In the genomic region with DNA sequence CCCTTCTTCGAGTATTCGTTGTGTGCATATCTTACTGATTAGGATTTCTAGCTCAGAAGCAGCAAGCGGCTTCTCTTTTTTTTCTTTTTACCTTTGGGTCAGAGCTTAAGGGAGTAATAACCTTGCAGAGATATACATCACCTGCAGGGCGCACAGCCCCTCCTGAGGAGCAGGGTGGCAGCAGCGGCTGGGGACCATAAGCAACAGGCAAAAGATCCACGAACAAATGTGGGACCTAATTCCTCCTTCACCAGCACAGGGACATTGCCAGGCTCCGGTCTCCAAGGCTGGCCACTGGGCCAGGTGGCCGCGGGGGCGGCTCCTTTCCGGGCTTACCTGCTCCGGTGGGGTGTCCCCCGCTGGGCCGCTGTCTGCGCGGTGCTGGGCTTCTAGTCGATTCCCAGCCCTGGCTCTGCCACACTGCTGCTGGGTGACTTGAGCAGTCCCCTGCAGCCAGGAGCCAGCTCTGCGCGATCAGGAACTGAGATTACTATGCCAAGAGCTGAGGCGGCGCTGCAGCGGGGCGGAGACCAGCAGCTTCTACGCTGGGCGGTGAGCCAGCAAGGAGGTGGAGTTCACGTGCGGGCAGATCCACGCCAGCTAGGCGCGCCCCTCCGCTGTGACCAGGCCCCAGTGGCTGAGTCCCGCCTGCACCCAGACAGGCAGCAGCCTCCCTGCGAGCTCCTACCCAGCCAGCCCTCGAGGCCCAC, we compare ENCODE assay signal across 8 mouse cellular contexts. TPM values are rescaled to one million over a fixed set of nuclear protein-coding genes. Genes with fewer than 3 reads are reported as not detected.
DNase-seq lines count a peak whose midpoint lies in the region; ATAC-seq lines count a peak whose summit lies in the region.

A gene (minus strand): TSS at position 471 of the 710 bp plus-strand sequence.

- peak within 1 kb of the TSS; percentile 69 for H3K9ac ChIP-seq in intestine, embryonic 15.5 days

- H3K4me3 ChIP-seq in embryonic facial prominence, embryonic 10.5 days: peak within 1 kb of the TSS; percentile 66
- H3K4me3 ChIP-seq in intestine, embryonic 15.5 days (replicated peaks): peak within 1 kb of the TSS; percentile 49

- H3K27ac ChIP-seq in embryonic facial prominence, embryonic 10.5 days (replicated peaks): peak within 1 kb of the TSS; percentile 81
- H3K27ac ChIP-seq in intestine, embryonic 15.5 days: peak within 1 kb of the TSS; percentile 91

- peaks cover 11% of the 10 kb centered on the region for H3K4me1 ChIP-seq in embryonic facial prominence, embryonic 10.5 days
- H3K4me1 ChIP-seq in intestine, embryonic 15.5 days (replicated peaks): 0 out of 2 replicates have a peak, but pooled peaks cover 4% of the 10 kb centered on the region

- peak within 1 kb of the TSS; percentile 78 for H3K4me2 ChIP-seq in intestine, embryonic 15.5 days (replicated peaks)

- no peaks in the 10 kb centered on the region for H3K36me3 ChIP-seq in embryonic facial prominence, embryonic 10.5 days (replicated peaks)
- no peaks in the 10 kb centered on the region for H3K36me3 ChIP-seq in intestine, embryonic 15.5 days

- H3K9me3 ChIP-seq in embryonic facial prominence, embryonic 10.5 days: no peaks in the 10 kb centered on the region
- no peaks in the 10 kb centered on the region for H3K9me3 ChIP-seq in intestine, embryonic 15.5 days

- peak; percentile 97 for ATAC-seq in intestine, embryonic 15.5 days

- DNase-seq in adrenal gland, postnatal 10 days: peak; percentile 93
- peak; percentile 78 for DNase-seq in embryonic facial prominence, embryonic 10.5 days (ENCODE audit: low spot score)
- DNase-seq in gastrocnemius, postnatal 4 days (ENCODE audit: low spot score in 2 of 2): peak; percentile 54 to 79
- peak; percentile 81 to 87 for DNase-seq in left cerebral cortex, postnatal 25 days (ENCODE audit: low spot score in 2 of 2)
- DNase-seq in mesoderm, embryonic 11.5 days (ENCODE audit: low read depth, low spot score): peak; percentile 65
- peak; percentile 83 for DNase-seq in right cerebral cortex, postnatal 14 days
- peak; percentile 73 for DNase-seq in urinary bladder, postnatal 25 days (ENCODE audit: low spot score)

- intact Hi-C loops in left cerebral cortex, postnatal 25 days (cut with DNase I): loop anchor here (5.0 kb wide), 1 partner anchor 179 kb away; no protein-coding TSS in a partner anchor

- 8% methylated on average over 34 of the region's 34 CpGs for WGBS in embryonic facial prominence, embryonic 10.5 days
- WGBS in intestine, embryonic 15.5 days: 6% methylated on average over 34 of the region's 34 CpGs

- H3K27me3 ChIP-seq in embryonic facial prominence, embryonic 10.5 days (replicated peaks; ENCODE audit: low read depth, poor library complexity, severe bottlenecking): peaks cover 8% of the 10 kb centered on the region; the same call in 1 of the 2 replicates
- no peaks in the 10 kb centered on the region for H3K27me3 ChIP-seq in intestine, embryonic 15.5 days (replicated peaks)

RNA-seq across cellular contexts. Expression of the gene that starts here (rescaled TPM):
- total RNA-seq in adrenal gland, postnatal 10 days (2021): 1 to 10 TPM; 5.4 to 5.8 TPM
- 0.15 and 0.16 TPM in 2 replicates for polyA plus RNA-seq in embryonic facial prominence, embryonic 10.5 days (2016; fragmentation: Nextera tagmentation; extraction: Ambion mirVana)
- total RNA-seq in gastrocnemius, postnatal 4 days (2021): 1 to 10 TPM in 1 of 2 experiments, under 1 TPM in 1; 0.91 to 1.6 TPM
- polyA plus RNA-seq in intestine, embryonic 15.5 days (2015; fragmentation: Nextera tagmentation; extraction: Ambion mirVana): 6.5 and 6.8 TPM in 2 replicates
- total RNA-seq in left cerebral cortex, postnatal 25 days (2021): 10 to 100 TPM in 1 of 2 experiments, 1 to 10 TPM in 1; 8.1 to 18.0 TPM

Comparison
In these comparisons a context has a peak if more than half of its experiments do, and no peak if none do; other contexts are left out.
1. Peak in every context shown above with its lines: DNase-seq, ATAC-seq, H3K4me3 ChIP-seq and H3K27ac ChIP-seq.
2. Peak in DNase-seq, H3K4me3 ChIP-seq and H3K27ac ChIP-seq in embryonic facial prominence, embryonic 10.5 days; RNA of the gene not detected or under 1 TPM.